Mouse (Mus musculus): ENCODE data around the gene Camta1.

The Camta1 gene

GRCm38 (mm10) chr4:151385985-151386700 is 475.5 kb downstream of the Camta1 start:
- DNase-seq (ENCODE audit: low read depth, low spot score) = no peak

DNA sequence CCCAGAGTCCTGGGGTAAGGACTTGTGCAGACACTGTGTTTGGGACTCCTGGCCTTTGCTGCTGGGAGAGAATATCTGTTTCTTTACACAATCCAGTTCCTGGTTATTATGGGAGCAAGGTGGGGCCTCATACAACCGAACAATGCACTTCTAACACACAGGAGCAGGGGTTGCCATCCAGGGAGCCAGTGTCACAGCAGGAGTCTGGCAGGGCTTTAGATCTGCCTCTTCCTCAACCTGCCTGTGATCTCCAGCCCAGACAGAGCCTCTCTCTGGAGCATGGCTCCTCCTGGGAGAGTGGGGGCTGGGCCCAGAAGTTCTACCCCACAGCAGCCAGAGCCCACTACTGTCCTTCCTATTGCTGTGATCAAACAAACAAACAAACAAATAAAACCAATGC is 483.9 kb downstream of the Camta1 start:
- no peak for DNase-seq (ENCODE audit: low read depth, low spot score)

DNA sequence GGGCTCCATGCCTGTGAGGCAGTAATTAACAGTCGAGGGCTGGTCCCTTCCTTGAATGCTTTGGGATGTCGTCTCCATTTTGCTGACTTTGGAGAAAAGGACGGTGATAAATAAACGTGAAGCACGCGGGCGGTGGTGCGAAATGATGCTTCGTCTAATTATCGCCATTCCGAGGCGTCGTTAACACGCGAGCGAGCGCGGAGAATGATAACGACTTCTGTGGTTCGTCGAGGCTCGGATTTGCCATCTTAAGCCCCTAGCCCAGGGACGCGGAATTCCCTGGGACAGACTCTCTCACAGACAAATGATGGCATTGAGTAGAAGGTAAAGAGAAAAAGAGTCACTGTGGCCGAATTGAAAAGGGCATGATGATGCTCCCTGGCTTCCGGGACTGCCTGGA is 485.4 kb downstream of the Camta1 start:
- DNase-seq (ENCODE audit: low read depth, low spot score) = no peak

GRCm38 (mm10) chr4:151372855-151373566 is 488.7 kb downstream of the Camta1 start:
- no peak for DNase-seq (ENCODE audit: low read depth, low spot score)

- no peak for DNase-seq (ENCODE audit: low read depth, low spot score)
These were observed 494.6 kb downstream of the Camta1 start for GRCm38 (mm10) chr4:151366941-151367545.

DNA sequence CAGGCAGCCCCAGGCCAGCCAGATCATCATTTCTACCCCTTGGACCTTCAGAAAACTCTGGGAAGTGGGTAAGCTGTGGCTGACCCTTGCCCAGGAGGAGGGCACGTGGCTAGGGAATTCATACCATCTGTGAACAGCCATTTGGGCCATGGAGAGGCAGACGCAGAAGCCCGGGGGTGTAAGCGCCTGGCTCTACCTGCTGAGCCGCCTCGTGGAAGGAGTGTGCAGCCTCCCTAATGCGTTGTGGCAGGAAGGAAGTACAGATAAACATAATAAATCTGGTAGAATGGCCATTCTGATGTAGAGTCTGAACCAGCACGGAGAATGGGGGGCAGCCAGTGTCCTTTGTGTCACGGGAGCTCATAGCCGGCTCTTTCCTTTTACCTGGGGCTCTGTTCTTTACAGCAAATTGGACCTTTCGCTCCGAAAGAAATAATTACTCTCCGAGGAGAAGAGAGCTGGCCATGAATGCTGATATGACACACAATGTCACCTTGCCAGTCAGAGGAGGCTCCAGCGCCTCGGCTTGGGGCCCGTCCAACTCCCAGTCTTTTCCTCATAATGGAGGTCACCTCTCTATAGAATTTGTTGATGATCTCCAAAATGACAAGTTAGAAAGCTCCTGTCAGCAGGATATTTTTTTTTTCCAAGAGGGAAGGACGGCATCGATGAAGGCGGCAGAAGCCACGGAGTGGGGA is 500.6 kb downstream of the Camta1 start:
- DNase-seq (ENCODE audit: low read depth, low spot score) = no peak

- DNase-seq (ENCODE audit: low read depth, low spot score) = no peak
These were observed 506.2 kb downstream of the Camta1 start for GRCm38 (mm10) chr4:151355505-151355904.

DNA sequence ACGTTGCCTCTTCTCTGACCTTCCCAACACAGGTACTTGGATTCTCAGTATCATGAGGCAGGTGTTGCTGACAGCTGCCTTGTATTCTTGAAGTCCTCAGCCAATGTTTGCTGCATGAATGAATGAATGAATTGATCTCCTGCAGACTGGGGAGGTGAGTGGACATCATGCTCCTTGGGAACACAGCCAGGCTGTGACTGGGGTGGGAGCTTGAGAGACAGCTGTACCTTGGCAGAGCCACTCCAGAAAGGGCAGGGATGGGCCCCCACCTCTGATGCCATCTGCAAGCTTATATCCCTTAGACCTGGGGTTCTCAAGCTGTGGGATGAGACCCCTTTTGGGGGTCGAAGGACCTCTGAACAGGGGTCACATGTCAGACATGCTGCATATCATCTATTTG is 508.9 kb downstream of the Camta1 start:
- no peak for DNase-seq (ENCODE audit: low read depth, low spot score)

DNA sequence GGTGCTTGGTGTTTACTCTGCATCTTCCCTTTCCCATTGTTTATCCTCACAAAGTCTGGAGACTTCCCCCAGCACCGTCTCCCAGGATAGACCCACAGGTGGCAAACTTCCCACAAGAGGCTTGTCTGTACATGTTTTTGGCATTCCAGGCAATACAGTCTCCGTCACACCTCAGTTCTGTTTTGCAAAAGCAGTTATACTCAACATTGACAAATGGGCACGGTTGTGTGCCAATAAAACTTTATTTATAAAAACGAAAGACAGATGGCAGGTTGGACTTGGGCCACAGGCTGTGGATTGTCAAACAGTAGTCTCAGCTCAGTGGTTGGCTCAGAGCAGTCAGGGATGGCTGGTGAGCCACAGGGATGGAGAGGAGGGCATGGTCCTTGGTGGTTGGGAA is 509.4 kb downstream of the Camta1 start:
- no peak for DNase-seq (ENCODE audit: low read depth, low spot score)

DNA sequence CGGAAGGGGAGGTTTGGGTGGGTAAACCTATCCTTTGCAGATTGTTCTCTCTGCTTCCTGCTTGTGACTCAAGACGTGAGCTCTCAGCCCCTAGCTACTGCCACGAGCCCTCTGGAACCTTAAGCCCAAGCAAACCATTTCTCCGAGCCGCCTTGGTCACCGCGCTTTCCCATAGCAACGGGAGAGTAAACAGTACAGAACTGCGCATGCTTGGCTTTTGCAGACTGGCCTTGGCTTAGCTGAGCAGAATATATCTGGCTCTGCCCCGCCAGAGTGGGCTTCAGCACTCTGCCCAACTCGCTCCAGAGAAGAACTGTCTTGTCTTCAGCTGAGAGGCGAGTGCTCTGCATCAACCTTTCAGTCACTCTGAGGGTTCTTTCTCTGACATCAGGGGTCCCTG is 509.9 kb downstream of the Camta1 start:
- DNase-seq (ENCODE audit: low read depth, low spot score) = no peak

DNA sequence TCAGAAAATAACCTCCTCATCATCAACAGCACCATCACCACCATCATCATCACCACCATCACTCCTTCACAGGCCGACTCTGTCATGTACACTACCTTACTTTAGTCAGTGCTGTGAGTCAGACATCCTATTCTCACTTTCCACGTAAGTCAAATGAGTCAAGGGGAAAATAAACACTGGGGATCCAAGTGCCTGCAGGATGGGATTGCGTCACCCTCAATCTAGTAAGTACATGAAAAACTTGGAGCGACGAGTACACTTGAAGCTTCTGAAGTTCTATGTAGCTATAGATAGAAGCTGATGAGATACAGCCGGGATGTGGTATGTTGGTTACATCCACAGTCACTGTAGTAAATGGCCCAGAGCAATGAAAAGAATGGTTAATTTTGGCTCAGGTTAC is 514.1 kb downstream of the Camta1 start:
- no peak for DNase-seq (ENCODE audit: low read depth, low spot score)

GRCm38 (mm10) chr4:151346673-151347072 is 515.0 kb downstream of the Camta1 start:
- DNase-seq (ENCODE audit: low read depth, low spot score) = no peak

DNA sequence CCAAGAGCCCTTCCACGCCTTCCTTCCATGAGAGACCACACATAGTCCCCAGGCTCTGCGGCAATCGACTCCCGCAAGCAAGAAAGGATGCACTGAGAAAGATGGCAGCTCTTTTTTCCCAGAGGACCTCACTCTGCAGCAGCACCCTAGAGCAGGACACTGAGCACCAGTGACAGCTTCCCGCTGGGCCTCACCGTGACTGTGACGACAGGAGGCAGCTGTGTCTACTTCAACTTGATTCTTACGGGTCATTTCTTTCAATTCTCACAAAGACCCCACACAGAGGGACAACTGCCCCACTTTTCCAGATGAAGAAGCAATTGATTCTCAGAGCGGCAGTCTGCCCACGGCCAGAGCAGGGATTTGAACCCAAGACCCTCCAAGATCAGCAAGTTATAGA is 516.9 kb downstream of the Camta1 start:
- no peak for DNase-seq (ENCODE audit: low read depth, low spot score)

DNA sequence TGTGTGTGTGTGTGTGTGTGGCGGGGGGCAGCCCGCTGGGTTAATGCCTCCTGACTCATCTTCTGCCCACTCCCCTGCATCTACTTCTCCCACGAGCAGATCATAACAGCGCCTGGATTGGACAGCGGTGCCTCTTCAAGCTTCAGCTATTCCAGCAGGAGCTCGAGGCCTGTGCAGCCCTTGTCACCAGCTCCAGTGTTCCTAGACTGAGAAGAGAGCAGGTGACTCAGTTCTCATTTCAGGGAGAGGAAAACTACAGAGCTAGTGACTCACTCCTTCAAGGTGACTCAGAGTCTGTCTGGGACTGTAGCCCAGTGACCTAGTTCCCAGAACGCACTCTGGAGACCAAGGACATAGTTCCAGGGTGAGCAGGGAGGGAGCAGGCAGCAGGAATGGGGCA is 522.3 kb downstream of the Camta1 start:
- DNase-seq (ENCODE audit: low read depth, low spot score) = no peak

GRCm38 (mm10) chr4:151338931-151339330 is 522.7 kb downstream of the Camta1 start:
- DNase-seq (ENCODE audit: low read depth, low spot score) = no peak

- no peak for DNase-seq (ENCODE audit: low read depth, low spot score)
These were observed 524.1 kb downstream of the Camta1 start for GRCm38 (mm10) chr4:151337543-151337942.

DNA sequence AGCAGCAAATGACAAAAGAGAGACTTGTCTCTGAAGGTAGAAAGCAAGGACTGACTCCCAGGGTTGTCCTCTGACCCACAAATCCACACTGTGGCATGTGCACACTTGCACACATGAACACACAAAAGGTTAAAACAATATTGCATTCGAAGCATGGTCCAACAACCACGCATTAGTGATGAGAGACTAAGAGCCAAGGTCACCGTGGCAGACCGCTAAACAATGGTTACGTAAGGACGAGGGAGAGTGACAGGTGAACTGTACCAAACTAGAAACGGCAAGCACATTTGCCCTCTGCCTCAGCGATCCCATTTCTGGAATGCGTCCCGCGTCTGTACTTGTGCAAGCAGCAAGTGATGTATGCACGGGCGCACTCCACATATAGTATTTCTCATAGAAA is 525.3 kb downstream of the Camta1 start:
- DNase-seq (ENCODE audit: low read depth, low spot score) = no peak

DNA sequence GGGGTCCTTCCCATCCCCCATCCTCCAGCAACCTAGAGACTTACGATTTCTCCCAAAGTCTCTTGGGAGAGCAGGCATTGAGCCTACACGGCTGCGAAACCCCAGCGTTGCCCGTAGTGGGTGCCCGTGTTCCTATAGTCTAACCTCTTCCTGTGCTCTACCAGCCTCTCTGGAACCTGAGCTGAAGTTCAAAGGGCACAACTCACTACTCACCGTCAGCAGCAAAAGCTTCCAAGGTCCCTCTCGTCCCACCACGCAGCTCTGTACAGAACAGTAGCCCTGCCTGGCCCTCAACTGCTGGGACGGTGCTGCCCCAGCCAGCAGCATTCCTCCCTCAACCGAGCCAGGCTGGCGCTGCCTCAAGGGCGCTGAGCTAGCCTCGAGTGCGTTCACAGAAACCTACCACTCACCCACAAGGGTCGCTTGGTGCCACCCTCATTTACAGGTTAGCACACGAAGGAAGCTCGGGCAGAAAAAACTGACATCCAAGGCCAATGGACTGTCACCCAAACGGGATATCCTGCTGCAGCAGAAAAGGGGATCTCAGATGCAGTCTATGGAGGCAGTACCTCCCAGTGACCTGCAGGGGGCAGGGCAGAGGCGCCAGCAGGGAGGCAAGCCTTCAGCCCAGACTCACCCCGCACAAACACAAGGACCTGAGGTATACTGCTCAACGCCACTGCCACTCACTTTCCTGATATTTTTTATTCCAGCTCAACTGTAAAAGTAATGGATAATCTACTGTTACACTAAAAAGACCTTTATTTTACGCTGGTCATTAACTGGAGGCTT is 526.5 kb downstream of the Camta1 start:
- no peak for DNase-seq (ENCODE audit: low read depth, low spot score)

GRCm38 (mm10) chr4:151332074-151332849 is 529.4 kb downstream of the Camta1 start:
- DNase-seq (ENCODE audit: low read depth, low spot score) = no peak

- no peak for DNase-seq (ENCODE audit: low read depth, low spot score)
These were observed 530.7 kb downstream of the Camta1 start for GRCm38 (mm10) chr4:151330983-151331382.

GRCm38 (mm10) chr4:151328071-151328470 is 533.6 kb downstream of the Camta1 start:
- no peak for DNase-seq (ENCODE audit: low read depth, low spot score)
